Mouse (Mus musculus) thymus, postnatal 14 days (tissue): ENCODE data around the gene Mrm2.

Experiments used
- DNase-seq: peaks from one replicate; pipeline ENCODE4 v3.0.0; 2021

Mrm2 gene

DNA sequence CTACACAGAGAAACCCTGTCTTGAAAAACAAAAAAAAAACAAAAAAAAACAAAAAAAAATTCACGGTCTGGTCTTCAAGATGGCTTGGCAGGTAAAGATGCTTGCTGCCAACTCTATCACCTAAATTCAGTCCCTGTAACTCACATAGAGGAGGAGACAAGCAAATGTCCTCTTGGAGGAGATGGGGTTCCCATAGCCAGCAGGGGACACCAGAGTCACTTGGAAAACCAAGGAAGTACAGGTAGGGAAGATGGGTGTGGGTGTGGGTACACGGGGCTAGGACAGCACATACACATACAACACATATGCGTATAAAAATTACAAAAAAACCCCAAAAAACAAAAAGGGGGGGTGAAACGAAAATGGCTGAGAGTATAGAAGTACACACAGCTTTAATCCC, 11.2 kb upstream of the Mrm2 start:
- no peak for DNase-seq

- DNase-seq: no peak
These were observed 8.1 kb upstream of the Mrm2 start for GRCm38 (mm10) chr5:140339836-140340235.

DNA sequence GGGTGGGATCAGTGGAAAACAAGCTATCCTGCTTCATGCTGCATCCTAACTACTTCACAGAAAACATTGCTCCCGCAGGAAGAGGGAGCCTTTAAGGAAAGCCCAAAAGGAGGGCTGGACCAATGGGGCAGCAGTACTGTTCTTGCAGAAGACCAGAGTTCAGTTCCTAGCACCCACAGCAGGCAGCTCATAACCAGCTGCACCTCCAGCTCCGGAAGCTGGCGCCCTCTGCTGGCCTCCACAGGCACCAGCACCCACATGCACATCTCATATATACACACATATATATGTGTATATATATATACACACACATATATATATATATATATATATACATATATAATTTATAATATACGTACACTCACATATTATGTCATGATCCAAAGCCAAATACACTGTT, 7.1 kb upstream of the Mrm2 start:
- DNase-seq: no peak

- DNase-seq: peak; percentile 50
These were observed 5.0 kb upstream of the Mrm2 start for GRCm38 (mm10) chr5:140336680-140337079.

GRCm38 (mm10) chr5:140333631-140334030, 1.9 kb upstream of the Mrm2 start:
- DNase-seq: peak; percentile 47

GRCm38 (mm10) chr5:140332519-140332918, 821 bp upstream of the Mrm2 start:
- DNase-seq: no peak

DNA sequence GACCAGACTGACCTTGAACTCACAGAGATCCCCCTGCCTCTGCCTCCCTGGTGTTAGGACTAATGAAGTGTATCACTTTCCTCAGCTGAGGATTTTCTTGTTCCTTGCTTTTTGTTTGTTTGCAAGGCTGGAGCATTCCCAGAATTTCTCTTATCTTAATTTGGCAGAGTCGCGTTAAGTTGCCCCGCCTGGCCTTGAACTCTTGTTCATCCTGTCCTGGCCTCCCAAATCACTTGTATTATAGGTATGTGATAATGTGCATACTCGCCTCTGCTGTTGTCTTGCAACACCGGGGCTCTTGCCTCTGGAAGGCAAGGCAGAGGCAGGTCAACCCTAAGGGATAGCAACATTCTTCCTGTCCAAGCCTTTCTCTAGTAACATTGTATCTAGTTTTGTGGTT, 7.6 kb downstream of the Mrm2 start:
- DNase-seq: no peak

- no peak for DNase-seq
These were observed 9.7 kb downstream of the Mrm2 start for GRCm38 (mm10) chr5:140321756-140322575.

- DNase-seq: peak; percentile 95
These were observed 10.5 kb downstream of the Mrm2 start, which contains the start of the genes Mad1l1 and Nudt1 for GRCm38 (mm10) chr5:140321042-140321755. Gene Mad1l1 (minus strand): TSS chr5:140321552. Gene Nudt1 (plus strand): TSS chr5:140321656.

- no peak for DNase-seq
These were observed 15.0 kb downstream of the Mrm2 start for GRCm38 (mm10) chr5:140316716-140317115.

DNA sequence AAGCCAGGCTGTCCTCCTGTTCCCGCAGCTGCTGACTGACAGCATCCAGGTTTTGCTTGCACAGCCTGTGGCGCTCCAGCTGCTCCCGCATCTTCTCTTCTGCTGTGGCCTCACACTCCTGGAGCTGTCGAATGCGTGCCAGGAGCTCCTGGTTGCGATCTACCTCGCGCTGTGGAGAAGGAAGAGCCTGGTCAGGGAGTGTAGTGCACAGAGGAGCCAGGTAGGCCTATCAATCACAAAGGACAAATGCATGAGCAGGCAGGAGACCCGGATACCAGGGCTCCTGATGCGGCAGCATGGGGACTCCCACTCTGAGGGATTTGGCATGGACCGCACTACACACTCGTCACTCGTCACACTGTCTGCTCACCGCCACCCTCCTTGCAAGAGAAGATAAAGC, 24.1 kb downstream of the Mrm2 start:
- no peak for DNase-seq

DNA sequence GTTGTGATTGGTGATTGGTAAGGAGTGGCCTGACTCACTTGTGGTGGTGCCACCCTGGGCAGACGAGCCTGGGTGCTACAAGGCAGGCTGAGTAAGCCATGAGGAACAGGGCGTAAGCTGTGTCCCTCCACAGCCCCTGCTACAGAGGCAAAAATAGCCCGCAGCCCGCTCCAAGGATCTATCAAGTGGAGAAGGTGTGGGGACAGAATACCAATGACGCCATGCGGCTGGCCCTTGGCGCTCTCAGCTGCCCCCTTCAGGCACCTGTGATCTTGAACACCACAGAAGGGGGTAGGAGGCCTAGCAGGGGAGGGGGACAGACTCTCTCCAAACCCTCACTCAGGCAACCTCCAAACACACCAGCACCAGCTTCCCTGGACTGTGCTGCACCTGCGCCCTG, 25.7 kb downstream of the Mrm2 start:
- DNase-seq: peak; percentile 23

- DNase-seq: no peak
These were observed 33.4 kb downstream of the Mrm2 start for GRCm38 (mm10) chr5:140298291-140298690.

GRCm38 (mm10) chr5:140292152-140292551, 39.5 kb downstream of the Mrm2 start:
- peak; percentile 87 for DNase-seq

- DNase-seq: no peak
These were observed 42.5 kb downstream of the Mrm2 start for GRCm38 (mm10) chr5:140289161-140289560.

DNA sequence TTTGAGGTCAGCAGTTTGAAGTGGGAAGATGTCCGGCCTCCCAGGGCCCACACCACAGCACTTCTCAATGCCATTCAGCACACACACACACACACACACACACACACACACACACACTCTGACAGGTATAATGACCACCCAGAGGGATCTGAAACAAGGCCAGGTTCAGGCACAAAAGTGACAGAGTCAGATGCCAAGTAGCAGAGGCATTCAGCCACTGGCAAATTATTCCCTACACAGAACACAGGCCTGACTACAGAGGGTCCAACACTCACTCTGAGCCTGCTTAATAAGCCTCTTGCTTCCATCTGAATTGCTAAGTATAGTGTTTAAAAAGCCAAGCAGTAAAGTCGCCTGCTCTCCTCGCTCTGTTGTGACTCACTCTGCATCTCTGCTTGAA, 43.4 kb downstream of the Mrm2 start:
- DNase-seq: no peak

GRCm38 (mm10) chr5:140284761-140285160, 46.9 kb downstream of the Mrm2 start:
- no peak for DNase-seq

DNA sequence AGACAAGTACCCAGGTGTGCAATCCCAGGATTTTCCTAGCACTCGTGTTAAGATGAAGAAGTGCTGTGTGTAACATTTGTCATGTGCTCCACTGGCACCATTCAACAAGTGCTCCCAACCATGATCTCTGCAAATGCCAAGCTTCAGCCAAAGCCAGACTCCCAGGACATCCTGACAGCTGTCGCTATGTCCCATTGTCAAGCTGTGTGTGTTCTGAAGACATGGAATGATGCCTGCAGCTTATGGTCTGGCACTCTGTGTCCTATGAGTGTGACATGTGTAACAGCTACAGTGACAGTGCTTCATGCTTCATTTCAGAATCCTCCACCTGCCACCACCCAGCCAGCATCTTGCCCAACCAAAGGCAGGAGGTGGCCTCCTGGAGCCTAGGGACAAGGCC, 47.7 kb downstream of the Mrm2 start:
- no peak for DNase-seq

DNA sequence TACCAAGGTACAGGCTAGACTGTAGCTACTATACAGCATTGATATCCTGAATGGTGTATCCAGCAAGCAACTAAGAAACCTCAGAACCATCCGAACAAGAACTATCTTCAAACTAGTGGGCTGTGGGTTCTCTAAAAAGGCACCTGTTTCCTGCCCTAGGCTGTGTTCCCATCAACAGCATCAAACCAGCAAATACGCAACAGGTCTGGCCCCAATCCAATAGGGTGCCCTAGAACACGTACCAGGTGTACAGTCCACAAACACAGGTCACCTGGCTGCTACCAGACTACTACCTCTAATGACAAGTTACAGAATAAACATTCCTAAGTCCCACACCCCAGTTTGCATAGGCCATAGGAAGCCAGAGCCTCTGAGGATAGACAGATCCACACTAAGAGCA, 48.8 kb downstream of the Mrm2 start:
- DNase-seq: no peak

DNA sequence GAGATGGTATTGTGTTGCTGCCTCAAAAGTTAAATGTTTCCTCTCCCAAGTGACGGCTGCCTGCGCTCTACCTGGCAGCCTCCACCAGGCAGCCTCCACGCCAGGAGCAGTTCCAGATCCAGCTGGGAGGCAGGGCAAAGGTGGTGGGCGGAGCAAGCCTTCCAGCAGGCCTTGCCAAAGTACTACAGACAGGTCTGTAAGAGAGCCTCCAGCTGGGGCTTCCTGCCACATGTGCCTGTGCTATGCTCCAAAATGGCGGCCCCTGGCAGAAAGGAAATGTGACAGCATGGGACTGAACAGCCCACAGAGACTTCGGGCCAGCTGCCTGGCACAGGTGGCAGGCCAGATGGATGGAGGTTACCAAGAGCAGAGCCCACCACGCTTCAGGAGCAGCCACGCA, 49.3 kb downstream of the Mrm2 start:
- DNase-seq: peak; percentile 87

DNA sequence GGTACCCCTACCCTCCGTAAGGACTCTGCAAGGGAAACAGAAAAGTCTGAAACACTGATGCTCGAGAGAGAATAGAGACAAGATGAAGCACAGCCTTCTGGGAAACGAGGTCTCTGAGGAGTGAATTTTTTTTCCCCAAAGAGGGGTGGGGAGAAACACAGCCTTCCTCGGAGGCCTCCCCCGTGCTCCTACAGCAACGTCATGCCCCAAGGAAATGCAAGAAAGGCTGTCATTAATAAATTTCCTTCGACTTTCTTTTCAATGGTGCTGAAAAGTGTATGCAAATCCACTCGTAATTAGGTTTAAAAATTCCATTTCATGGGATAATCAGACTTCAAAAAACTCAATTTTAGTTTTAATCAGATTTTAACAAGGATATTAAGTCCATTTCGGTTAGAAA, 51.5 kb downstream of the Mrm2 start:
- peak; percentile 2 for DNase-seq
